Mouse (Mus musculus) hindlimb bud, embryonic 11.5 days (tissue): ENCODE measurements around the gene Aip.

Experiments used
- DNase-seq: peaks from one replicate; pipeline ENCODE4 v3.0.0-alpha.2; 2012; ENCODE audit warnings: low read depth, low spot score; ENCODE audit errors: extremely low spot score

Gene Aip

GRCm38 (mm10) chr19:4125741-4126696, at the start of gene Aip:
Gene Aip, minus strand, starts transcription at chr19:4125858.
- peak; percentile 72 for DNase-seq

DNA sequence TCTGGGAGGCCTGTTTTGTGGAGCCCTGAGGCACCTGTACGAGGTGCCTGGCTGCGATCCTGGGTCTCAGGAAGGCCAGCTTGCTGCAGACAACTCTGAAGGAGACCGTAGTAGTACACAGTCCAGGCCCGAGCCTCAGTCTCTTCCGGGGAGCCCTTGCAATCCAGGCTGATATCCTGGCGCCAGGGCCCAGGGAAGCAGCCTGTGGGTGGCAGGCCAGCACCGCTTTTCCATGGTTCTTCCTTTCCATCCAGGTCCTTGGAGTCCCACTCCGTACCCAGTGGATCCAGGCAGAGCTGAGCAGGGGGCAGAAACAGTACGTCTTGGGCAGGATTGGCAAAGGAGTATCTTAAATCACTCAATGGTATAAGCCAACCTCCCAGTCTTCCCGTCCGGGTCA, 47.3 kb upstream of the Aip start:
- DNase-seq: no peak

GRCm38 (mm10) chr19:4171393-4172290, 46.0 kb upstream of the Aip start:
- no peak for DNase-seq

DNA sequence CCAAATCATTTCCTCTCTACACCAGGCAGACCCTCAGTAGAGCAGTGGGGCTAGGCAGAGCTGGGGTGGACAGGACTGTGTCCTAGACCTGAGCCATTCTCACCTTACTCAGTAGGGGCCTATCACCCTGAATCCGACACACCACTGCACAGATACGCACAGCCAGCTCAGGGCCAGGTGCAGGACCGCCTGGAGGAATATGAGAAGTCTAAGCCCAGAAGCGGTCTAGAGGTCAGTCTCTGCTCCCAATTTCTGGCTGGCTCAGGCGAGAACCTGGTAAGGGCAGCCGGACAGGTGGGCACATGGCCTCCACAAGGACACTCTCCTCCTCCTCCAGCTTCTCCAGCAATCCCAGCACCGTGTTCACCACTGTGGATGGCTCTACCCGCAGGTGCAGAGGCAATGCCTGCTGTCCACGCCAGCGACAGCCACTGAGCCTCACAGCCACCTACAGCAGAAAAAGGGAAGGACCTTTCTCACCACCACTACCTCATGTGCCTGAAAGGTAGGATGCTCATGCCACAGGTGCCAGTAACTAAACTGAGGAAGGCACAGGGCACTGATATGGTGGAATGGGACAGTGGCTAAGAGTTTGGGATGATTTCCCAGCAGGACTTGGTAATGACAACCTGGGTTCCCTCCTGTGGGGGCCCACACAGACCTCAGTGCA, 45.2 kb upstream of the Aip start:
- DNase-seq: no peak

GRCm38 (mm10) chr19:4169810-4170209, 44.2 kb upstream of the Aip start:
- DNase-seq: no peak

DNA sequence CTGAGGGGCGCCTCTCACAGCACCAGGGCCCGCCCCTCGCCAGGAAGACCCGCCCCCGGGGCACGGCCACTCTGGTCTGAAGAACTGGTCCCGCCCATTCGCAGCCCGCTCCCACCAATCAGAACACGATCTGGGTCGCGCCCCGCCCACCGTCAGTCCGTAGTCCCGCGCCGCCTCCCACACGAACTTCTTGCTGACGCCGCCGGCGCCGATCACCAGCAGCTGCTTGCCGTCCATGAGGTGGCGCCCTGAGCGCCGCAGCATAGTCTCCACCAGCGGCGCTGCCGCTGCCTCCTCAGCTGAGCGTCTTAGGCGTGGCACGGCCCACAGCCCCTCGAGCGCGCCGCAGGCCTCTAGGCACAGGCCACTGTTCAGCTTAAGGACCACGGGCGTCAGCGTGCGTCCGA, 43.7 kb upstream of the Aip start:
- peak; percentile 89 for DNase-seq

- no peak for DNase-seq
Observed at GRCm38 (mm10) chr19:4166678-4167476, 41.2 kb upstream of the Aip start.

- no peak for DNase-seq
Observed at GRCm38 (mm10) chr19:4164721-4165120, 39.1 kb upstream of the Aip start.

DNA sequence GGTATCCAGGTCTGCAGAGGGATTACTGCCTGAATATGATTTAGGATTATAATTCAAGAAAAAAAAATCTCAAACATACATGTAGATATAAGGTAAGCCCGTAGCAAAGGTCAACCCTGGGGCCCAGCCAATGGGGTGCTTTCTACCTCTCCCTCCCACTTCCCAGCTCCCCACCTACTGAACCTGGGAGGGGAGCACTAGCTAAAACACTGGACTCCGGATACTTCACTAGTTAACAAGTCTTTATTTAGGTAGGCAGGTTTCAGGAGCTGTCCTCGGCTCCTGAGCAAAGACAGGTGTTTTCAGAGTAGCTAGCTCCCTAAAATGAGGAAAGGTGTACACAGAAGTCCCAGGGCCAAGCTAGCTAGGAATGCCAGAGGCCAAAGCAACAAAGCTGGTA, 38.4 kb upstream of the Aip start:
- DNase-seq: no peak

- no peak for DNase-seq
Observed at GRCm38 (mm10) chr19:4163543-4163887, 37.9 kb upstream of the Aip start.

DNA sequence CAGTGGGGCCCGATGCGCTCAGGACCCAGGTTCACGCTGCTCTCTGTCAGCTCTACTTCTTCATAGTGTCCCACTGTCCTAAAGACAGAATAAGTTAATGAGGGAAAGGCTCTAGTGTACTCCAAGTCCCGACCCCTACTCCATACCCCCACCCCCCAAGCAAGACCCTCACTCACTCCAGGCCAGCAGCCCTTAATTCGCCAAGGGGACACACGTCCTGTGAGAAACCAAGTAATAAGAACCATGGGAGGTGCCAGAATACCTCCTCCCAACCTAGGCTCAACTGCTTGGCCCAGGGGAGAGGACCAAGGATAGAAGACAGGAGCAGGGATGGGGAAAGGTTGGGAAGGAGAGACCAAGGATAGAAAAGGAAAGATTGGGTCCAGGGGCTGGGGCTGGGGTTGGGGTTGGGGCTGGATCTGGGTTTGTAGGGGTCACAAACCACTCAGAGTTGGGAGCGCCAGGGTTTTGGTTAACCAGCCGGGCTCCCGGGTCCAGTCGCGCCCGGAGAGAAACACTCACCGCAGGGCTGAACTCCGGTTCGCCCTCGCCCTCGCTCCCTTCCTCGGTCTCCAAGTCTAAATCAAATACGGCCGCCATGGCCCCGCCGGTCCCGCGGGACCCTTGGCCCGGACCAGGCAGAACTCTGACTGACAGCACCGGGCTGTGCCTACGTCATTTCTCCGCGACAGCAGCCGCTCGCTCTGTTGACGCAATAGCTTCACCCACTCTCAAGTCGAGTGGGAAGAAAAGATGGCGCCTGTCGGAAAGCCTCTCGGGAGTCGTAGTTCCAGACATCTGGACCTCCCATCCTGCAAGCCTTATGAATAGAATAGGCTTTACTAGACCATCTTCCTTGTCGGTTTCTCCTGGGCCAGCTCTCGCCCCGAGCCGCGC, 37.2 kb upstream of the Aip start, which contains the start of gene Rps6kb2:
Rps6kb2 (minus strand) TSS at position 709 of the 897 bp plus-strand sequence.
- peak; percentile 86 for DNase-seq

DNA sequence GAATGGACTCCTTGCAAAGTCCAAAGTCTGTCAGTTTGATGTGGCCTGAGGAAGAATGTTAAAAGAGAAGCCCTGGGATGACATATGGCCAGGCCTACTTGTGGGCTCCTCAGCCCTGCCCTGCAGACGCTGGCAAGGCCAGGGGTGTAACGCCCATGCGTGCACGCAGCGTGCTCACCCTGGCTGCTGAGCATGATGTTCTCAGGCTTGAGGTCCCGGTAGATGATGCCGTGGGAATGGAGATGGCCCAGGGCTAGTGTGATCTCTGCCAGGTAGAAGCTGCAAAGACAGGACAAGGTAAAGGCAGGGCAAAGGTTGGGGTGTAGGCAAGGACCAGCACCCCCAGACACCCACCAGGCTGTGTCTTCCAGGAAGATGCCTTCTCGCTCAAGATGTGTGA, 33.4 kb upstream of the Aip start:
- DNase-seq: no peak

DNA sequence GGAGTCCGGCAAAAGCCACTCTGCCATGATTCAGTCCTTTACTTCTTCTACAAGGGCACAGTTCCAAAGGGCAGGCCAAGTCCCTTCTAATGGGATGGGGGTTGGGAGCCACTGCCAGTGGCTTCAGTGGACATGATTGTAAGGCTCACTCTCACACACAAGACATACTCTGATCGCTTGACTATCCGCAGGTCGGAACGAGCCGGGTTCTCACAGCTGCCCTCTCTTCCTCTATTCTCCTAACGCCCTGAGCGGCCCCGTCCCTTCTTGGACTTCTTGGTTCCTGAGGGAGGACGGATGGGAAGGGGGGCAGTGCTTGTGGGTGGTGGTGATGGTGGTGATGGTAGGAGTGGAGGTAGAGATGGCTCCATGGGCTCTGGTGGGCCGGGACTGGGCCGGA, 31.1 kb upstream of the Aip start:
- no peak for DNase-seq

GRCm38 (mm10) chr19:4156073-4156579, 30.5 kb upstream of the Aip start:
- no peak for DNase-seq

- no peak for DNase-seq
Observed at GRCm38 (mm10) chr19:4155223-4156072, 29.8 kb upstream of the Aip start.

- no peak for DNase-seq
Observed at GRCm38 (mm10) chr19:4154437-4155222, 29.0 kb upstream of the Aip start.

DNA sequence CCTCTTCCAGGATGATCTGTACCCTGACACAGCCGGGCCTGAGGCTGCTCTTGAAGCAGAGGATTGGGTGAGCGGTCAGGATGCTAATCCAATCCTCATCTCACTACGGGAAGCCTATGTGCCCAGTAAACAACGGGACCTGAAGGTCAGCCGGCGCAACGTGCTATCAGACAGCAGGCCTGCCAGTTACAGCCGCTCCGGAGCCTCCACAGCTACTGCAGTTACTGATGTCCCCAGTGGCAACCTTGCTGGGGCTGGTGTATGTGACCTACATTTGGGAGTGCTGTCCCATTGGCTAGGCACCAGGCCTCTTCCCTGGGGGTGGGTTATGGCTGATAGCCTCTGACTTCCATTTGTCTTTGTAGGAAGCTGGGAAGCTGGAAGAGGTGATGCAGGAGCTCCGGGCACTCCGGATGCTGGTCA, 27.6 kb upstream of the Aip start, which contains the start of gene Ptprcap:
Ptprcap (plus strand) TSS at position 373 of the 423 bp plus-strand sequence.
- DNase-seq: no peak
